Mouse (Mus musculus) c-Kit-positive CD71-positive TER-119-positive erythroid progenitor cells, embryonic 14.5 days (primary cell): ENCODE data around the gene Gm11639.

Experiments used
- DNase-seq: peaks from one replicate; pipeline ENCODE4 v3.0.0-alpha.2; 2013; ENCODE audit warnings: low spot score

Gm11639 gene

GRCm38 (mm10) chr11:105153068-105153833 lies 467.7 kb downstream of the Gm11639 start:
- DNase-seq: peak; percentile 72

DNA sequence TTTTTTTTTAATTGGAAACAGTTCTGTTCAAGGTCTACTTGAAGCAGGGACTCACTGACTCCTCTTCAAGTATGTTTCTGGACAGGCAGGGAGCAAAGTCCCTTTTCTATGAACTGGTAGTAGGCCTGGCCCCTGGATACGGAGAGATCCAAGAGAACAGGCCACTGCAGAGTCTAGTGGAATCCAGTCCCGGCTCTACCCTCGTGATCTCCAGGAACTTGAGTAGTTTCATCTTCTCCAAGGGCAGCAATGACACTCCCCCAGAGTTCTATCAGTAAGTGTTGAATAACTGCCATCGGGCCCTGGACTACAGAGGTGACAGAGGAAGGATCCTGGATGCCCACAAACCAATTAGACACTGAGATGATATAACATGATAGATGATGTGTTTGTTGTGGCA lies 470.4 kb downstream of the Gm11639 start:
- no peak for DNase-seq

- DNase-seq: no peak
These were observed 471.3 kb downstream of the Gm11639 start for GRCm38 (mm10) chr11:105156748-105157267.

DNA sequence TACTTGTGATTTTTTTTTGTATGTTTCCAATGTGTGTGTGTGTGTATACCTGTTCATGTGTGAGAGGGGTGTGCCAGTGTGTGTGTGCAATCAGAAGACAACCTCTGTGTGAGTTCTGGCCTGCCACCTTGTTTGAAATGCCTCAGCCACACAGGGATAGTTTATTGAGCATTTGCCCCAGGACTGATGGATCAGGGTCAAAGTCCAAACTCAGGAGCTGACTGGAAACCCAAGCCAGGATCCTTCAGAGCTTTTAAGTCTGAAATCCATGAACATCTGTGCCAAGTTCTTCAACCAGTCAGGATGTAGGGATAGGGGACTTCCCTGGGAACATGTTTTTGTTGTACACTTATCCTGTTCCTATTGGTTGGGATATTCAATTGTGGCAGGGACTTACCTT lies 472.5 kb downstream of the Gm11639 start:
- no peak for DNase-seq

GRCm38 (mm10) chr11:105159673-105160360 lies 474.3 kb downstream of the Gm11639 start:
- no peak for DNase-seq

DNA sequence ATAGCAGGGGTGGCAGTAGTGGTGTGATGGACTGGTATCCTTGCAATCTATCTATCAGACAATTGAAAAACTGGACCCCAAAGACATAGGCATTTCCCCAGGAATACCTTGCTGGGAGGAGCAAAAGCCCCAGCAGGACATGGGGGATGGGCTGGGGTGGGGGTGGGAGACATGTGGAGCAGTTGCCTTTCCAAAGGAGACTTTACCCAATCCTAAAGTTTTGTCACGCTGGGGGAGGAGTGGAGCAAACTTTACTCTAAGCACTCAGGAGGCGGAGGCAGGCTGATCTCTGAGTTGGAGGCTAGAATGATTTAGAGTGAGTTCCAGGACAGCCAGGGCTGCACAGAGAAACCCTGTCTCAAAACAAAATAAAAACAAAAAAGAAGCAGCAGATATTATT lies 475.9 kb downstream of the Gm11639 start:
- DNase-seq: no peak

GRCm38 (mm10) chr11:105164516-105165510 lies 479.3 kb downstream of the Gm11639 start:
- DNase-seq: no peak

GRCm38 (mm10) chr11:105166780-105167179 lies 481.3 kb downstream of the Gm11639 start:
- no peak for DNase-seq
